Mouse (Mus musculus) cerebellum, postnatal 10 days (tissue): Measurements from ENCODE around the gene Gm5773.
"Not testable (repeated sequence)": the region's sequence is repeated elsewhere in the genome, so short reads cannot be mapped to it uniquely, and the experiment has no call there.

Experiments used
- DNase-seq, 2 experiments: peaks; one replicate each; pipeline ENCODE4 v3.0.0; 2021; ENCODE audit warnings: mixed read lengths in 2 of 2

Gm5773 gene

DNA sequence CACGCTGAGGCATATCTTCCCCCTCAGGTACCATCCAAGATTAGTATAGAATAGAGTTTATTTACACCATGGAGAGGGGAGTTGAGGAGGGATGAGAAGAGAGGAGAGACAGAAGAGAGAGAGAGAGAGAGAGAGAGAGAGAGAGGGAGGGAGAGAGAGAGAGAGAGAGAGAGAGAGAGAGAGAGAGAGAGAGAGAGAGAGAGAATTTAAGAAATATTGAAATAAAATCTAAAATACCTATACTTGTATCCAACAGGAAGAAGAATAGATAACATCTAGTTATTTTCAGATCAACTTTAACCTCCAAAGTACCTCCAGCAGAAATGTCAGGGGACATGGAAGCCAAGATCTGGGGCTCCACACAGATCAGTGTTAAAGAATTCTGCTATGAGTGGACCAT lies at the start of gene Gm5773:
Gene Gm5773, plus strand, starts transcription at position 301 of the 400 bp plus-strand sequence.
- DNase-seq = not testable (repeated sequence)

DNA sequence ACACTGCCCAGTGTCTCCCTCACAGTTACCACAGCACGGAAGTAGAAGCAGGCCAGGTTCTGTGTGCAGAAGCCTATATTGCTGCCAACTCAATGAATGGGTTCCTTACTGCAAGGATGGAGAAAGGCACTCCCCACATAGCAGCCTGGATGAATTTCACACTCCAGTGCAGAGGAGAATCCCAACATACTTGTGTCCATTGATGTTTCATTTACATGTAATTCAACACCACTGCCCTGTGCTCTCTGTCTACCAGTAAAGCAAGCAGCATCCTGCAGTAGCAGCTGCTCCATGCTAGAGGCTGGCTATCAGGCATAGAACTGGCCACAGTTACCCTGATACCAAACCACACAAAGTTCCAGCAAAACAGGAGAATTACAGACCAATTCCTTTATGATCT lies 27.3 kb upstream of the Gm5773 start:
- DNase-seq = not testable (repeated sequence)

DNA sequence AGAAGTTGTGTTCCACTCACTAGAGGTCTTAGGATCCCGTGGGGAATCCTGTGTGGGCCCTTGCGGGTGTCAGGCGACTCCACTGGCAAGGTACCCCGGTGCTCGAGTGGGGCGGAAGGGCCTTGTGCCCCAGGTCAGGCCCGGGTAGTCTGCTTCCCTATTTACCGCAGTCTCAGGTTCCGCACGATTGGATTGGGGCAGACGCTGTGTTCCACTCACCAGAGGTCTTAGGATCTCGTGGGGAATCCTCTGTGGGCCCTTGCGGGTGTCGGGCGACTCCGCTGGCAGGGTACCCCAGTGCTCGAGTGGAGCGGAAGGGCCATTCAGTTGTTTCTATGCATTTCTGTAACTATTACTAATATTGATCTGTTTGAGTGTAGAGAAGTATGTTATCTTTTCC lies 18.8 kb upstream of the Gm5773 start:
- not testable (repeated sequence) for DNase-seq

DNA sequence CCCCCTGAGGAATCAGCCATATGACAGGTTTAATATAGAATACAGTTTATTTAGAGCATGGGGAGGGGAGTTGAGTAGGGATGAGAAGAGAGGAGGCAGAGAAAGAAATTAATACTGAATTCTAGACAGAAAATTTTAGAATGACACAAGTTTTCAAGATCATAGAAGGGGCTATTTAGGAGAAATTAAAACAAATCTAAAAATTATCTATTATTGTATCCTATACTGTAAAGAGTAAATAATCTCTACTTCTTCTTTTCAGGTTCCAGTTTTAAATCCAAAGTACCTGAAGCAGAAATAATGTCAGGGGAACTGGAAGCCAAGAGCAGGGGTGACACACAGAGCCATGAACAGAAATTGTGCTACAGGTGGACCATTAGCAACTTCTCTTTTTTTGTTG lies 23.3 kb downstream of the Gm5773 start, which contains the start of gene Tdpoz4:
Gene Tdpoz4, plus strand, starts transcription at position 301 of the 400 bp plus-strand sequence.
- DNase-seq = not testable (repeated sequence)

DNA sequence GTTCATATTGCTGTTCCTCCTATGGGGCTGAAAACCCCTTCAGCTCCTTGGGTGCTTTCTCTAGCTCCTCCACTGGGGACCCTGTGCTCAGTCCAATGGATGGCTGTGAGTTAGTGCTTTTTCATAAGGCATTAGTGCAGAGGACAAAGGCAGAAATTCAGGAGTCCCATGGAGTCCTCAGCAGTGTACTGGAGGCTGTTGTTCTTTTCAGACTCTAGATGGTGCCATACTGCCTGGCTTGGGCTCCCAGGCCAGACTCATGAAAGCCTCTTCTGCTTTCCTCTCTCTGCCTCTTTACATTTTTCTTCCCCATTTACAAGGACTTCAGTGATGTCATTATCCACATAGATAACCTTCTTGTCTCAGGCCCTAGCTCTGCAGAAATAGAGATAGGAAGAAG lies 40.5 kb downstream of the Gm5773 start:
- not testable (repeated sequence) for DNase-seq
